Mouse (Mus musculus) bone marrow macrophage, adult 2 months (primary cell): Measurements from ENCODE around the gene Golt1a.

Experiments used
- CTCF ChIP-seq: IDR thresholded peaks from 2 replicates; pipeline ENCODE4 v1.5.1; 2012; ENCODE audit warnings: low read depth, mild to moderate bottlenecking, low read length, moderate library complexity
- POLR2A ChIP-seq: IDR thresholded peaks from 2 replicates; pipeline ENCODE4 v1.6.1; 2012; ENCODE audit warnings: mild to moderate bottlenecking, low read depth, low read length, borderline replicate concordance

DNA sequence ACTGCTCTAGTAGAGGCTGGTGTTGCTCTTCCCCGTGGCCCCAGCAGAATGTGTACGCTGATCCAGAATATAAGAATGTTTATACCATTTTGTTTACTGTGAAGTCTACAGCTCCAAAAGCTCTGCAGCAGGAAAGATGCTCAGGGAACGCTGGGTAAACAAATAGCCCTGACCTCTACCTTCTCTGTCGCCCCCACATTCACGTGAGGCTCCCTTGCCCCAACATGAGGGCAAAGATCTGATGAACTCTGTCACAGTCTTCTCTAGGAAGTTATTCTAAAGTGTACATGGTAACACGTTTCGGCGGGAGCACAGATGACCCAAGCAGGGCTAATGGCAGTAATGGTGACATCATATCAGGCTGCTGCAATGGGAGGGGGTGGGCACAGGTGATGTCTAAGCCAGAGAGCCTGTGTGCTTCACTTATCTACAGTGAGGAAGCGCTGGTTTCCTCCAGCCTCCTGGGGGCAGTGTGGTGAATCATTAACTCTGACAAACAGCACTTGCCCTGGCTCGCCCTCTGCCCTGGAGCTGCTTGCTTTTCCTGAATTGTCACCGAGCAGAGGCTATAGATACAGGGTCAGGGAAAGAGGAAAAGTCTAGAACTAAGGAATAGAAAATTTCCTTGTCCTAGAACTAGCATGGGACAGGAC is 44.4 kb upstream of the Golt1a start:
- TF ChIP-seq POLR2A (no peak), CTCF (no peak)
